Mouse (Mus musculus) layer of hippocampus, postnatal 25 days (tissue): ENCODE data around the gene Cry2. TPM values are rescaled to one million over a fixed set of nuclear protein-coding genes. Genes with fewer than 3 reads are reported as not detected.

Source experiments
- DNase-seq, 2 experiments: peaks; one replicate each; pipeline ENCODE4 v3.0.0; 2022; ENCODE audit warnings: mixed read lengths in 2 of 2, low spot score in 1 of 2; ENCODE audit errors: extremely low spot score in 1 of 2
- total RNA-seq, 2 experiments: library from RNA; stranded (reverse); gene quantifications; 2 replicates each; pipeline ENCODE4 v1.2.3; 2021

Cry2 gene
- total RNA-seq, 2 experiments from 2014 or later = 85.6 to 106 TPM

DNA sequence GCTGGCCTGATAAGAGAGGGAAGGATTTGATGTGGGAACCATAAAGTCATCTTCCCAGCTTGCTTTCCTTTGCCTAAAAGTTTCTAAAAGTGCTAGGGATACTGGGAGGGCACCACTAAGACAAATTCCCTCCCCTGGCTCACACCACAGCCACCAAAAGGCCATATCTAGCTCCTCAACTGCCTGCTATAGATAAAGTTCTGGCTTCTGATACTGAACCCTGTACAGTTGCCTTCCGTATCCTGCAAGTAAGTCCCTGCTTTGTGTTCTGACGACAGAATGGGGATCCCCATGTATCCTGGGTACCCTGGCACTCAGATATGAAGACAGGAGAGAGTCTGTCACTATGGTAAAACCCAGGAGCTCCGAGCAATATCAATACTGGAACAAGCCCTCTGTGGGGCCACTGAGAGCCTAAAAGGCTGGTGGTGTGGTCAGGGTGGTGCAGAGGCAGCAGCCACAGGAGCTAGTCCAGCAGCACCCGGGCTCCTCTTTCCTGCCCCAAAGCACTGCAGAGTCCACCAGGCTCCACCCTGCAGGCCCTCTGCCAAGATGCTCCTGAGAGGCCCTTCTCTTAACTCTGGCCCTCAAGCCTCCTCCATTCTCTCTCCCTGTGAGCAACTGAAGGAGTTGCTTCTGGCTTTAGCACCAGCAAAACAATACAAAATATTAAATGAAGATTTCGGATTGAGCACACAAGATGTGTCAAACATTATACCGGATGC lies 43.5 kb downstream of the Cry2 start:
- no peak for DNase-seq

DNA sequence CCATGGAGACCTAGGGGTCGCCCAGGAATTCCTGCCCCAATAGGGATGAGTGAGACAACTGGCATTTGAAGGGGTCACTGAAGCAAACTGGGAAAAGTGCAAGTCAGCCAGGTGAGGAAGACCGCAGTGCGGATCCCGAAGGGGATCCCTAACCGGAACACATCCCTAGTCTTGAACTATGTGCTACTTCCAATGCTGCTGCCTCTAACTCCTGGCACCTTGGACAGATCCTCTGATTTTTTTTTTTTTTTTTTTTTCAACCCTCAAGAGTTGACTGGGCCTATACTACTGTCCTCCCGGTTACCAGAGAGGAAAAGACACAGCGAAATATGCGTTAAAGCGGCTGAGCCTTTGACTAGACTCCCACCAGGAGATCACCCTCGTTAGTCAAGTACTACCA lies 44.2 kb downstream of the Cry2 start:
- no peak for DNase-seq

DNA sequence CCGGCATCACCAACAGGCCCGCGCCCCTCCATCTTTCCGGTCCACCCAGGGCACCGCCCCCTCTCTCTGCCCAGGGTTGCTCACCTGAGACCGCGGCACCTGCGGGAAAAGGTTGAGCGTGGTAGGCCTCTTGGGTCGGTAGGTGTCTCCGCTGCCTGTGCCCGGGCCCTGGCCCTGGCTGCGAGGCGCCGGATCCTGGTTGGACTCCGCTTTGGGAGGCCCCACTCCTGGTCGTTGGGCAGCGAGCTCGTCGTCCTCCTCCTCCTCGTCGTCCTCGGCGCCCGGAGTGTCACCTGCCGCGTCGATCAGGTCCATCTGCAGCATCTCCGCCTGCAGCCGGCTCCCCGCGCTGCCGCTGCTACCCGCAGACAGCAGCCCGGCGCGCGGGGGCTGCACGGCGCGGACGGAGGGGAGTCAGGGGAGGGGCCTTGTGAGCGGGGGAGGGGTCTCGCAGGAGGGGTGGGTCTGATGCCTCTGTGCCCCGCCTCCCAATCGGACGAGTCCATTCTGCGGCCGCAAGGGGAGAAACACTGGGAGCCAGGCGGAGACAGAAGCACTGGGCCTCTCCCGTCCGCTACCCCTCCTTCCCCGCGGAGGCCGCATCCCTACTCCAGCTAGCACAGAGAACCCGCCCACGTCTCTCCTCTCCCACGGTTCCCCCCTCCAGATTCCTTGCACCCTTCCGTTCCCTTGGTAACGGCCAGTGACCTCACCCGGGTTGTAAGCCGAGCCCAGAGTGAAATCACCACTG lies 44.8 kb downstream of the Cry2 start:
- peak; percentile 71 to 77 for DNase-seq

DNA sequence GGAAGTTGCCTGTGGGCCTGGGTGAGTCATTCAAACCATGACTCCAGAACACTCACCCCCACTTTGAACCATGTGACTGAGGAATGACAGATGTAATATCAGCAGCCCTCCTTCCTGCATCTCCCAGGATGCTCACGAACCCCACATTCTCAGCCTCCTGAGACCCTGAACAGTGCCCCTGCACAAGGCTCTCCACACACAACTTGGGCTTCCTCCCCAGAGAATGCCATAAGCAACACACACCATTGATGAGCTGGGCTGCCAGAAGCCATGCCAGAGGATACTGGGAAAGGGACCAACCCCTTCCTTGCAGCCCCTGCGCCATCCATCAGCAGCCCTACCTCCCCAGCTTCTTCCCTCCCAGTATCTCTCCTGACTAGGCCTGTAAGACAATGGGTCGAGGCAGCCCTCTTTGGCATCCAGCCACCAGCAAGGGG lies 45.7 kb downstream of the Cry2 start:
- no peak for DNase-seq

DNA sequence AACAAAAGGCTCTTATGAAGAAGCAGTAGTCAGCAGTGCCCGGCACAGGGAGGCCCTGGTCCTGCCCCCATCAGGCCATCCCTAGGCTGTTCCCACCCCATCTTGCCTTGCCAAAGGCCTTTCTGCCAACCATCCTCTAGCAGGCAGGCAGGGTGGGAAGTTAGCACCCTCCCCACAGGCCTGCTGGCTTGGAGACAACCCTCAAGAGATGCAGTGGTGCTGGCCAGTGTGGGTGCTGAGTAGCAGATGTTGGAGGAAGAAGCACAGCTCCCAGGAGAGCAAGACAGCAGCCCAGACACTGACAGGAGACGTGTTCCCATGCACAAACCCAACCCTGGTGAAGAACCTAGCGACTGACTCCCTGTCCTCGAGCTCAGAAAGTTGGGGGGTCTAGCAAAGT lies 46.2 kb downstream of the Cry2 start:
- no peak for DNase-seq

DNA sequence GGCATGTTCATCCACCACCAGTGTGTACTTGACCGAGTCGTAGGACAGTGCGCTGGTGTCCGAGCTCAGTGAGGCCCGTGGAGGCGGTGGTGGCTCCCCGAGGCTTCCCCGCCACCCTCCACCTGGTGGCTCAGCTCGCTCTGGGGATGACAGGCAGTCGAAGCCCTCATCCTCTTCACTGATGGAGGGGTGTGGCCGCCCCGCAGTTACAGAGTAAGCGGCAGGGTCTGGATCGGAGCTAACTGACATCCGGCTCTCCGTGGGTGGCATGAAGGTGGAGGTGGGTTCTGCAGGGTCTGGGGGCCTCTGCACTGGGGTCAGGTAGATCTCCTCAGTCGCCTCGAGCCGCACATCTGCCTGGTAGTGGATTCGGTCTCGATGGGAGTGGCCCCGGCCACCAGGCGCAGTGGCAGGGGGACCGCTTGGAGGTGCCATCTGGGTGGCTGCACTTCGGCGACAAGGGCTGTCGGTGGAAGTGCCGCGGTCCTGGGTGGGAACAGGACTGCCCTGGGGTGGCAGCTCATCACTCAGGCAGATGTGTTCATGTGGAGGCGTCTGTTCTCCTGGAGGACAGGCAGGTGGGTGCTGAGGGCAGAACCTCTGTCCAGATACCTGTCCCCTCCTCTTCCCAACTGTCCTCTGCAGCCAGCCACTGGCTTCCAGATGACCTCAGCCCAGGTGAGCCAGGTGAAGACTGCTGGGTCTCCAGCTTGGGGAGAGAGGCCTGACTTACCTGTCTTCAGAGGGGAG lies 46.8 kb downstream of the Cry2 start:
- DNase-seq = no peak

DNA sequence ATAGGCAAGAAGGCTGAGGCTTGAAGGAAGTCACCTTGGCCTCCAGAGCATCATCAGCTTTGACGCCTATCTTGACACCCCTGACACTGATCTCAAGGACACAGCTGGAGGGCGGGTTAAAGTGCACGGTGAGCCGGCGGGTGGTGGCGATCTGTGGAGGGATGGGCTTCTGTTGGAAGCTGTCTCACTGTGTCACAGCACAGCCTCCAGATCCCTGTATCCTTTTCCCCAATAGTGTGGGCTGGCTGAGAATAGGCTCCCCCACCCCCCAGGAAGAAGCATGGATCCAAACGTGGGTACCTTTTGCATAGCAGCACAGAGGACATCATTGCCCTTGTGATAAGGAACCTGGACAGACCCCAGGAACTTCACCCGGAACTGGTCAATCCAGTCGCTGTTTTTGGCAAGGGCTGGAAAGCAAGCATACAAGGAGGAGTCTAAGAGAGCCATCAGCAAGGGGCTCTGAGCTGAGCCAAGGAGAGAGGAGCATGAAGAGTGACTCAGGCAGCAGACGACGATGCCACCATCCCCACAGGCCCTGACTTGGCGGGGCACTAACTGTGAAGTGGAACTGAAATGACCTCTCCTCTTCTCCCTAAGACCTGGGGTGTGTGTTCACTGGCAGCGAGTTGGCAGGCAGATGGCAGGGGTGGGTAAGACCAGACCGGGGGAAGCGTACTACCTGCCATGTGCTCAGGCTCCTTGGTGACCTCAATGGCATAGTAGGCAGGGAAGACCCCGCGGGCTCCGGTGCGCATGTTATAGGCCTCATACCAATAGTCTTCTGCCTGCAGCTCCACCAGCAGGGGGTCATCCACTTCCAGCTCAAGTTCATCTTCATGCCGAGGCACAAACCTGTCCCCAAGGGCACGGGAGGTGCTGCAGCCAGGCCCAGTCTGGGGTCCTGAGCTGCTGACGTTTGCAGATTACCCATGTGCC lies 48.5 kb downstream of the Cry2 start:
- DNase-seq = no peak

DNA sequence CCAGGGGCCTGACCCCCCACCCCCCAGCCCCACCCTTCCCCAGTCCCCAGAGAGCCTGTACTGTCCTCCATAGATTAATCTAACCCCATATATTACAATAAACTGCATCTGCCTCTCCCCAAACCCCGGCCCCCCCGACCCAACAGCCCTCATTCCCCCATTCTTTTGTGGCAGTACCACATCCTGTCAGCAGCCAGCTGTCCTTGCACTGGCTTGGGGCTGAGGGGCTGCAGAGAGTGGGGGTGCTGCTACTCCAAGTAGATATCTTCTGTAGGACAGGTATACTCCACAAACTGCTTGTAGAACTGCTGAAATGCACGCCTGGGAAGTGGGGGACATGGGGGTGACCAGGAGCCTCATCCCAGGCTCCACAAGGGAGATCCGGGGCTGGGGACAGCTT lies 49.7 kb downstream of the Cry2 start:
- DNase-seq = no peak

DNA sequence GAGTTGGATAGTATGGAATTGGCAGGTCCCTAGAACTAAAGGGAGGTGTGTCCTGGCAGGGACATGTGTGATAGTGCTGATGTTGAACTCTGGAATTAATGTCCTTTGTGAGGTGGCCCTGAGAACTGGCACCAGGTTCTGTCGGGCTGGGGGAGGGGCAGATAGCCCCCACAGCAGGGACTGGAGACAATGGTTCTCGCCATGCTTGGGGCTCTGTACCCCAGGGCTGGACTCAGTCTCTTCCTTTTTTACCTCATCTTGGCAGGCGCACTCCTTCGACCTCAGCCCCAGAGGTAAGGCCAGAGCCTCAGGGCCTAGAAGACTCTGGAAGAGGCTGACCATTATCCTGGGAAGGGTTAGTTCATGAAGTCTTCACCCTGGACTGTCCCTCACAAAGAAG lies 51.1 kb downstream of the Cry2 start:
- no peak for DNase-seq

DNA sequence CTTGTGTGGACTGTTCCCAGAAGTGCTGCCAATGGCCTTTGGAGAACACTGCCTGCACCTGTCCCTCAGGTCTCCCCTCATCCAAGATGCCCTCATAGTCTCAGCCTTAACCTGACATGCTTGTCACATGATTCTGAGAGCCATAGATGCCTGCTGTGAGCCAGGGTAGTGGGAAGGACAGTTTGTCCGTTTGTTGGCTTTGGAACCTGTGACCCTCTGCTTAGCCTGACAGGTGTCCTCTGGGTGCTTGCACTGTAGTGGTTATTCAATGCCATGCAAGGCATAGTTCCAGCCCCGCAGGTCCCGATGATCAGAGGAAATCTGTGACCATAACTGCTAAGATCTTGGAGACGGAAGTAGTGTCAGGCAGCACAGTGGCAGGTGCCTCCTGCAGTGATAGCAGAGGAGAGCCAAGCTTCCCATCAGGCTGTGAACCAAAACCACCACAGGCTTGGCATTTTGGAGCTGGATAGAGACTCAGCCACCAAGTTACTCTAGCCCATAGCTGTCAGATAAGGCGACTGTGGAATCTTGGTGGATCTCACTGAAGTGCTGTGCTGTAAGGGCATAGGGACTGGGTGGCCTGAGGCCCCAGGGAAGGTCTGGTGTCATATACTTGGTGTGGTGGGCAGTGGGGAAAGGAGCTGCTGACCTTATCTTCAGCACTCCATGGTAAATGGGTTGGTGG lies 51.8 kb downstream of the Cry2 start, which contains the start of gene 1700029I15Rik:
TSS of gene 1700029I15Rik (plus strand) at position 638 of the 688 bp plus-strand sequence.
- no peak for DNase-seq

DNA sequence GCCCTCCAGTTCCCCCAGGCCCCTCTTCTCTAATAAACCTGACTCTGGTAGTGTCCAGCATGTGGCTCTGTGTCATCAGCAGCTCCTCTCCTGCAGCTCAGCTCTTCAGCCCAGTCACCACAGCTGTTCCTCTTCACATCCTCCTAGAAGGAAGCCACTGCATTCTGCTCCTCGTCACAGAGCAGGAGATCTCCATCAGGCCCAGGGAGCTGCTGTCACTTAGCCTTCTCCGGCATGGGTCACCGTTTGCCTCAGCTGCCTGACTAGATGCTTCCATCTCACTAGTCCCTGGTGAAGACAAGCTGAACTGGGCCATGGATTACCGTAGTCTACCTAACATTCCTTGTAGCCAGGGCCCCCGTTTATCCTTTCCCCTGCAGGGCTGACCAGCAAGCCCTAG lies 52.7 kb downstream of the Cry2 start:
- no peak for DNase-seq

DNA sequence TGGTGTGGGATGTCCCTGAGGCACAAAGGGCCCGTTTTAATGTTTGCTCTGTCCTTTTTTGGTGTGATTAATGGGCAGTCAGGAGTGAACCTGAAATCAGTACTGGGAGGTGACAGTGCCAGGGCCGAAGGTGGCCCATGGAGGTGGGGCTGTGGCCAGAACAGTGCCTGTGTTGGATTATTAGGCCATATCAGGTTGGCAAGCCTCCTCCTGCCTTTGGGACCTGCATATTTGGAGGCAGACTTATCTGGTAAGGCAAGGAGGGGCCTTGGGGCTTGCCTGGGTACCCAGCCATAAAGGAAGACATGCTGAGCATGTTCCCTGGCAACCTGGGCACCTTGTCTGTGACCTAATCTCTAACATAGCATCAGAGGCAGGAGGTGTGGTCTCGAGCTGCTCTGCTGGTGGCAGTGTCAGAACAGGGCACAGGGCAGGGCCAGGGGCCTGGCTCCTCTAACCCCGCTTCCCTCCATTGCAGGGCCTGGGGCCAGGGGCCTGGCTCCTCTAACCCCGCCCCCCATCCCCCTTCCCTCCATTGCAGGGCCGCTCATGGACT lies 53.3 kb downstream of the Cry2 start:
- DNase-seq = no peak

DNA sequence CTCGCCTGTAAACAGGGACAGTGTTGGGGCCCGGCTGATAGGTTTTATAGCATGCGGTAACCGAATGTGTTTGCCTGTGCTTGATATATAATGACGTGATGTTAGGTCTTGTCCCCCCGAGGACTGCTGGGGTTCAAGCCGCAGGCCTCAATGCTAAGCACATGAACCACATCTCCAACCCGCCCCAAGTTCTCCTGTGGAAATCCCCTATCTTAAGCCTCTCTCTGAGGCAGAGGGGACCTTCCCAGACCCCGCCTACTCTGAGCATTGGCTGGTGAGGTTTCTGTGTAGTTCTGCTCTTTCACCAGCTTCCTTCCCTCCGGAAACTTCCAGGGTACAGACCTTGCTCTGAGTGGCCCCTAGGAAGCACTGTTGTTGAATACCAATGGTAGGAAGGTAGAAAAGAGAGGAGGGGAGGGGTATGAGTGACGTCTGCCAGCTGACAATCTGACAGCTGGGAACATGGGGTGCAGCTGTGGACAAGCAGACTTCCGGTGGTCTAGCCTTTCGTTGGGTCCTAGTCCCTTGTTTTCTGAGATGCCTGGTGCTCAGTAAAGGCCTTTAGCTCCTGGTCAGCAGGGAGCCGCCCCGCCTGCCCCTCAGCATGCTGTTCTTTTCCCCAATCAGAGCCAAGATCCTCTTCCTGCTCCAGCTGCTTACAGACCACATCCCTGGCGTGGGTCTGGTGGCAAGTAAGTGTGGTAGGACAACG lies 53.9 kb downstream of the Cry2 start:
- no peak for DNase-seq

DNA sequence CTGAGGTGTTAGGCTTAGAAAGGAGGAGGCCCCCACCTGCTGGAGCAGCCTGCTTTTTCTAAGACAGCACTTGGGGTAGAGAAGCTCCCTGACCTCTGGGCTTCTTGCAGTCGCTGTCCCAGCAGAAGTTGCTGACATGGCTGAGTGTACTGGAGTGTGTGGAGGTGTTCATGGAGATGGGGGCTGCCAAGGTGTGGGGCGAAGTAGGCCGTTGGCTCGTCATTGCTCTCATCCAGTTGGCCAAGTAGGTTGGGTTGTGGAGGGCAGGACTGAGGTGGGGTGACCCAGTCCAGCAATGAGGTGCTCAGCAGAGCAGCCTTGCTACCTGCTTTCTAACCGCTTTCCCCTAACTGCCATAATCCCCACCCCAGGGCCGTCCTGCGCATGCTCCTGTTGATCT lies 56.5 kb downstream of the Cry2 start:
- DNase-seq = no peak

DNA sequence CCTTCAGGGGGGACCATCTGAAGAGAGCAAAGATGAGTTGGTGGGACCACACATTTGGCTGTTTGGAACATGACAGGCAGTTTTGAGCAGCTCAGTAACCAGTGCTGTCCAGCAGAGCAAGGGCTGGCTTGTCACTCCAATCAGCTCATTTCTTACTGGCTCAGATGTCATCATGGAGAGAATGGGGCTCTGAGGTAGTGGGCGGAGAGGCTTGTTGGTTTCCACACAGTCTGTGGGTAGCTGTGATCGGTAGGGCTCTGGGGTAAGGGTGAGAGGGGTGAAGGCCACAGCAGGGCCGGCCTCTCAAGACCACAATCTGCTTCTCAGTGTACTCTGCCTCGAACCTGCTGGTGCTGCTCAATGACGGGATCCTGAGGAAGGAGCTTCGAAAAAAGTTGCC lies 57.5 kb downstream of the Cry2 start:
- DNase-seq = no peak

DNA sequence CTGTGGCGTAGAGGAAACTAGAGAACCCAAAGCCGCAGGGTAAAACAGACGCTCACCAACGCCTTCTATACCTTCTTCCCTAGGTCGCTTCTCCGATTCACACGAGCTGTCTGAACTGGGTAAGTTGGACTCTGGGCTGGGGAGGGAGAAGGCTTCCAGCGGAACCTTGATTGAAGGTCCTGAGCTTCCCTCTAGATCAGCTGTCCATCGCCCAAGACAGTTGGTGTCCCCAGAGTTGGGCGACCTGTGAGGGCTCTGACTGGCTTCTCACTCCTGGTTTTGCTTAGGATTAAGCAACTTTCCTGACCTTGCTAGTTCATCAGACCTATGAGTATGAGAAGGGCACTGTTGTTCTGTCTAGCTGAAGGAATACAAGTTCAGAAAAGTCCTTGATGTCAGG lies 58.1 kb downstream of the Cry2 start:
- DNase-seq = no peak

DNA sequence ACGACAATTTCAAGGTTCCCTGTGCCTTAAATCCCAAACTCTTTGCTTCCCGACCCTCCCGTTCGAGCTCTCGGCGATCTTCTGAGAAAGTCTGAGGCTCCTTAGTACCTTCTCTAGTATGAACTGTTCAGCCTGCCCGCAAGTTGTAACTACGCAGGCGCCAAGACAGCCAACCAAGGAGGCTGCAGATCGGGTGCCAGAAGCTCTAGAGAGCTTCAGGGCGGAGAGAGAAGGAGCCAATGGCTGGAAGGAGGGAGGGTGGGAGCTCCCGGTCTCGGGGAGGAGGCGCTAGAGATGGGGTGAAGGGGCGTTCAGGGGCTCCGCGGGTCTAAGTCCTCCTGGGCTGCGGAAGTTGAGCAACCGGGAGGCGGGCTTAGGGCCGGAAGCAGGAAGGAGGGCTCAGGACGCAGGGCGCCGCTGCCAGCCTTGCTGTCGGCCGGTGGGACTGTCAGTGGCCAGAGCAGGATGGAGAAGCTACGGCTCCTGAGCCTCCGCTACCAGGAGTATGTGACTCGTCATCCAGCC lies 58.7 kb downstream of the Cry2 start:
- peak; percentile 81 to 88 for DNase-seq

DNA sequence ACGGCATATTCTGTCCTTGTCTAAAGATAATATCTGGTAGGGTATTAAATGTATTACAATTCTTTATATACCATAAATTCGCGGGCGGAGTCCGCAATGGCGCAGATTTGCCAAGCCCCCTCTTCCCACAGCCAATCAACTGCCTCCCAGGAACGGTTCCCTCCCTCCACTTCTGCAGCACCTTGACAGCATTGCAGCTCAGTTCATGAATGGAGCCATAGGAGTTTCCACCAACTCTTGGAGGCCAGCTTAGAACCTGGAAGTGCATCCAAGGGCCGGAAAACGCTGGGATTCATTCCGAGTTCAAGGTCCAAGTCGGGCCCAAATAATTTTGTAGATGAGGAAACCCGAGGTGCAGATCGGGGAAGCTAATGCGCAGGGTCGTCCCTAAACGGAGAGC lies 59.3 kb downstream of the Cry2 start, which contains the start of the genes Pex16 and Large2:
TSS of gene Pex16 (plus strand) at position 163 of the 400 bp plus-strand sequence.
TSS of gene Large2 (minus strand) at position 356 of the 400 bp plus-strand sequence.
- no peak for DNase-seq
